Mouse (Mus musculus) adrenal gland, adult 18-20 months (tissue): ENCODE results near the gene Sppl2b. TPM values are rescaled to one million over a fixed set of nuclear protein-coding genes. Genes with fewer than 3 reads are reported as not detected.

Source experiments
- DNase-seq, 2 experiments: peaks; one replicate each; pipeline ENCODE4 v3.0.0; 2021 to 2022; ENCODE audit warnings: low spot score in 2 of 2
- total RNA-seq, 2 experiments: library from RNA; stranded (reverse); gene quantifications; 1 replicate in 1 of 2; 2 replicates in 1 of 2; pipeline ENCODE4 v1.2.3; 2021

Sppl2b gene
- total RNA-seq, 2 experiments from 2014 or later: 24.0 to 28.3 TPM

- no peak for DNase-seq
Observed at GRCm38 (mm10) chr10:80896581-80897485, 41.8 kb downstream of the Sppl2b start.

GRCm38 (mm10) chr10:80897861-80898510 lies 42.9 kb downstream of the Sppl2b start:
- DNase-seq: no peak

- no peak for DNase-seq
Observed at GRCm38 (mm10) chr10:80899074-80899473, 44.0 kb downstream of the Sppl2b start.

- no peak for DNase-seq
Observed at GRCm38 (mm10) chr10:80899591-80900317, 44.7 kb downstream of the Sppl2b start.

- peak; percentile 88 to 89 for DNase-seq
Observed at GRCm38 (mm10) chr10:80900318-80901247, 45.5 kb downstream of the Sppl2b start, which contains the start of gene Timm13. Gene Timm13 (minus strand): TSS chr10:80900969.

GRCm38 (mm10) chr10:80901409-80902272 lies 46.6 kb downstream of the Sppl2b start:
- DNase-seq: no peak

GRCm38 (mm10) chr10:80902273-80902940 lies 47.3 kb downstream of the Sppl2b start:
- no peak for DNase-seq

GRCm38 (mm10) chr10:80903282-80903681 lies 48.2 kb downstream of the Sppl2b start:
- no peak for DNase-seq

- no peak for DNase-seq
Observed at GRCm38 (mm10) chr10:80904004-80904693, 49.1 kb downstream of the Sppl2b start.

- no peak for DNase-seq
Observed at GRCm38 (mm10) chr10:80904709-80905108, 49.6 kb downstream of the Sppl2b start.

GRCm38 (mm10) chr10:80909375-80910162 lies 54.5 kb downstream of the Sppl2b start:
- DNase-seq: no peak

GRCm38 (mm10) chr10:80911354-80911753 lies 56.3 kb downstream of the Sppl2b start:
- no peak for DNase-seq

GRCm38 (mm10) chr10:80911891-80912290 lies 56.8 kb downstream of the Sppl2b start:
- DNase-seq: no peak

GRCm38 (mm10) chr10:80913364-80914011 lies 58.4 kb downstream of the Sppl2b start:
- no peak for DNase-seq

GRCm38 (mm10) chr10:80914253-80914656 lies 59.2 kb downstream of the Sppl2b start:
- DNase-seq: no peak

- DNase-seq: no peak
Observed at GRCm38 (mm10) chr10:80915260-80915659, 60.2 kb downstream of the Sppl2b start.

- no peak for DNase-seq
Observed at GRCm38 (mm10) chr10:80915736-80916135, 60.7 kb downstream of the Sppl2b start.
